Mouse (Mus musculus) CH12.LX (cell line): ENCODE measurements around the gene Unc5cl.

Experiments used
- CTCF ChIP-seq, 2 experiments: IDR thresholded peaks in 1 of 2; conservative IDR thresholded peaks in 1 of 2; 2 replicates each; pipeline ENCODE4 v1.5.1; 2011 to 2012; ENCODE audit warnings: low read depth in 2 of 2, low read length in 2 of 2, improper control_type of control experiment in 1 of 2, inconsistent platforms in 1 of 2, mild to moderate bottlenecking in 1 of 2, moderate library complexity in 1 of 2
- ETS1 ChIP-seq: conservative IDR thresholded peaks from 2 replicates; pipeline ENCODE4 v1.6.1; 2012; ENCODE audit warnings: low read depth, mild to moderate bottlenecking, inconsistent platforms, low read length, improper control_type of control experiment, moderate library complexity
- HCFC1 ChIP-seq: IDR thresholded peaks from 2 replicates; pipeline ENCODE4 v1.6.1; 2012; ENCODE audit warnings: low read depth, mild to moderate bottlenecking, inconsistent platforms, low read length, improper control_type of control experiment
- JUN ChIP-seq: IDR thresholded peaks from 2 replicates; pipeline ENCODE4 v1.6.1; 2011; ENCODE audit warnings: low read depth, mild to moderate bottlenecking, low read length, improper control_type of control experiment, moderate library complexity; ENCODE audit not compliant: insufficient read depth
- MAZ ChIP-seq: IDR thresholded peaks from 2 replicates; pipeline ENCODE4 v1.6.1; 2012; ENCODE audit warnings: low read depth, mild to moderate bottlenecking, inconsistent platforms, low read length, improper control_type of control experiment, moderate library complexity
- NELFE ChIP-seq: IDR thresholded peaks from 2 replicates; pipeline ENCODE4 v1.6.1; 2011; ENCODE audit warnings: low read depth, low read length, improper control_type of control experiment
- POLR2A ChIP-seq: IDR thresholded peaks from 2 replicates; pipeline ENCODE4 v1.6.1; 2011; ENCODE audit warnings: low read depth, mild to moderate bottlenecking, improper control_type of control experiment, low read length

- TF ChIP-seq POLR2A (no peak), CTCF (conservative IDR thresholded peaks at IDR 0.05 in 1 of 2, IDR thresholded peaks at IDR 0.05 in 1 of 2; ENCODE audit: low read depth in 2 of 2, low read length in 2 of 2) (no peak), MAZ (no peak), JUN (no peak), HCFC1 (no peak), NELFE (no peak), ETS1 (no peak)
Observed at GRCm38 (mm10) chr17:48512614-48513281, 58.0 kb downstream of the Unc5cl start.
